Mouse (Mus musculus): Measurements from ENCODE around the gene Cmtm7. TPM values are rescaled to one million over a fixed set of nuclear protein-coding genes. Genes with fewer than 3 reads are reported as not detected.

Cmtm7 gene
- polyA plus RNA-seq, 1 experiment from 2014 or later: 64.6 TPM

DNA sequence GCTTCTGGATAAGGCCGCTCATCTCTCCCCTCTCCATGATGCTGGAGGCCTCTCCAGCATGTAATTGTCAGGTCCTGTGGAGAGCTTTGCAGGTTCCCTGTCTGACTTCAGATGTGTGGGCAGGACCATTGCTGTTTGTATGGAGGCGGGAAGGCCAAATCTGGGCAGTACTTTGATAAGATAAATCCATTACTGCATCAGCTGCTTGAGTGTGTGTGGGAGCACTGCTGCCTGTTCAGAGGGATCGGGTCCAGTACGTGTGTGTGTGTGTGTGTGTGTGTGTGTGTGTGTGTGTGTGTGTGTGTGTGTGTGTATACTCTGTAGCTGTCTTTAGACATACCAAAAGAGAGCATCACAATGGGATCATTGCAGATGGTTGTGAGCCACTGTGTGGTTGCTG, 36.5 kb downstream of the Cmtm7 start:
- Histone ChIP-seq H3K4me3 (ENCODE audit: low read depth, low read length) (no peak overlapping the region), H3K9ac (replicated peaks; ENCODE audit: low read length) (no peak overlapping the region), H3K9me3 (replicated peaks; ENCODE audit: control insufficient read depth, low read length) (no peaks in the 10 kb centered on the region), H3K27ac (replicated peaks; ENCODE audit: low read depth, low read length) (no peak overlapping the region), H3K36me3 (replicated peaks; ENCODE audit: control insufficient read depth, insufficient read depth, low read depth, low read length) (peaks cover 3% of the 10 kb centered on the region), H3K4me2 (ENCODE audit: low read depth, low read length) (no peak overlapping the region), H3K4me1 (ENCODE audit: control insufficient read depth, insufficient read depth, low read length) (no peaks in the 10 kb centered on the region), H3K27me3 (ENCODE audit: control insufficient read depth, insufficient read depth, low read length) (no peaks in the 10 kb centered on the region)
- 80% methylated on average over 4 of the region's 4 CpGs for WGBS
- ATAC-seq (replicated peaks; ENCODE audit: insufficient number of reproducible peaks, low FRiP score, low TSS enrichment, low read depth) (no peak), DNase-seq (ENCODE audit: low spot score) (no peak)

DNA sequence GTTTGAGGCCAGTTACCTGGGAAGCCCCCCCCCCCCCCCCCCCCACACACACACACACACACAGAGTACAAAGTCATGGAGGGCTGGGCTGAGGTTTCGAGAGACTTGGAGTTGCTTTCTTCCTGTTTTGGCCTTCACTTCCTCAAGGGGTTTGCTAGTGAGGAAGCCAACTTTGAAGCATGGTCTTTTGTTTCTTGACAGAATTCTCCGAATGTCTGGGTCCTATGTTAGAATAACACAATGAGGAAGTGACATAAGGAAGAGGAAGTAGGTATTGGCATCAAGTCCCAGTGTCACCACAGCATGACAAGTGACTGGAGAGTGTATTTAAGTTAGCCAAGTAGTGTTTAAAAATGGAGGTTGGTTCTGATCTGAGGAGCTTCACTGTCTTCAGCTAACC, 38.9 kb downstream of the Cmtm7 start:
- ATAC-seq (replicated peaks; ENCODE audit: insufficient number of reproducible peaks, low FRiP score, low TSS enrichment, low read depth) (no peak), DNase-seq (ENCODE audit: low spot score) (no peak)

DNA sequence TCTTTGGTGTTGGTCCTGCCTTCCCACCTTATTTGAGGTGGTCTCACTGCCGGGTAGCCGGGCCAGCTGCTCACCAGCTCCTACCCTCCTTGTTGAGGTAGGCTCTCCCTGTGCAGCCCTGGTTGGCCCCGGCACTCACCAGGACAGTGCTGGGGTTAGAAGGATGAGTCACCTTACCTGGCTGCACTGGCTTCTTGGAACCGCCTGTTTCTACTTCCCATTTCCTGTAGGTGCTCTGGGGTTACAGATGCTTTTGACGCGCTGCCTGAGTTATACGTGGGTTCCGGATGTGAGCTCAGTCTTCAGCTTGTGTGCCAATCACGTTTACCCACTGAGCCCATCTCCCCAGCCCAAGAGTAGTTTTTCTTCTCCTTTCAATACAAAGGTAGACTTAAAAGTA, 41.3 kb downstream of the Cmtm7 start:
- ATAC-seq (replicated peaks; ENCODE audit: insufficient number of reproducible peaks, low FRiP score, low TSS enrichment, low read depth) (no peak), DNase-seq (ENCODE audit: low spot score) (no peak)
- Histone ChIP-seq H3K9ac (replicated peaks; ENCODE audit: low read length) (no peak overlapping the region), H3K36me3 (replicated peaks; ENCODE audit: control insufficient read depth, insufficient read depth, low read depth, low read length) (no peaks in the 10 kb centered on the region; the same call in 1 of the 2 replicates), H3K4me2 (ENCODE audit: low read depth, low read length) (no peak overlapping the region), H3K4me3 (ENCODE audit: low read depth, low read length) (no peak overlapping the region), H3K9me3 (replicated peaks; ENCODE audit: control insufficient read depth, low read length) (no peaks in the 10 kb centered on the region), H3K27ac (replicated peaks; ENCODE audit: low read depth, low read length) (no peak overlapping the region), H3K4me1 (ENCODE audit: control insufficient read depth, insufficient read depth, low read length) (no peaks in the 10 kb centered on the region), H3K27me3 (ENCODE audit: control insufficient read depth, insufficient read depth, low read length) (no peaks in the 10 kb centered on the region)
- WGBS: 88% methylated on average over 9 of the region's 9 CpGs

More for the DNA sequence above, 38.9 kb downstream of the Cmtm7 start:
- Histone ChIP-seq H3K27ac (replicated peaks; ENCODE audit: low read depth, low read length) (no peak overlapping the region), H3K36me3 (replicated peaks; ENCODE audit: control insufficient read depth, insufficient read depth, low read depth, low read length) (peaks cover 3% of the 10 kb centered on the region), H3K9me3 (replicated peaks; ENCODE audit: control insufficient read depth, low read length) (no peaks in the 10 kb centered on the region), H3K4me2 (ENCODE audit: low read depth, low read length) (no peak overlapping the region), H3K9ac (replicated peaks; ENCODE audit: low read length) (no peak overlapping the region), H3K4me1 (ENCODE audit: control insufficient read depth, insufficient read depth, low read length) (no peaks in the 10 kb centered on the region), H3K4me3 (ENCODE audit: low read depth, low read length) (no peak overlapping the region), H3K27me3 (ENCODE audit: control insufficient read depth, insufficient read depth, low read length) (no peaks in the 10 kb centered on the region)
- 78% methylated on average over 2 of the region's 2 CpGs for WGBS

DNA sequence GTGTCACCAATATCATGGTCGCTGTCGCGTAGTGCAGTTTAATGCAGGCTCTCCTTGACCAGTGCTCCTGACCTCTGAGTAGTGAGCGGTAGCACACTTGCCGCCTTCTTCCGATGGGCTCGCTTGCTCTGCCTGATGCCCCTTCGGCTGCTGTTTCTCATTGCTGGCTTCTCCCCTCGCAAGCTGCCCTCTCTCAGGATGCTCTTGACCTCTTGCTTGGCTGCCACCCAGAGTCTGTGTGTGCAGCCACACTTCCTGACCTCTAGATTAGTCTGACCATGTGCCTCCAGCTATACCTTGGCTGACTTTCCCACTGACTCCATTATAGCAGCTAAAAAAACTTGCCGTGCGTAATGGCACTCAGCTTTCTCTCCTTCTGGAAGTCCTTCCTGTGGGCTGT, 45.2 kb downstream of the Cmtm7 start:
- Histone ChIP-seq H3K9me3 (replicated peaks; ENCODE audit: control insufficient read depth, low read length) (no peaks in the 10 kb centered on the region), H3K4me3 (ENCODE audit: low read depth, low read length) (no peak overlapping the region), H3K27me3 (ENCODE audit: control insufficient read depth, insufficient read depth, low read length) (no peaks in the 10 kb centered on the region), H3K27ac (replicated peaks; ENCODE audit: low read depth, low read length) (no peak overlapping the region), H3K36me3 (replicated peaks; ENCODE audit: control insufficient read depth, insufficient read depth, low read depth, low read length) (no peaks in the 10 kb centered on the region), H3K9ac (replicated peaks; ENCODE audit: low read length) (no peak overlapping the region), H3K4me1 (ENCODE audit: control insufficient read depth, insufficient read depth, low read length) (no peaks in the 10 kb centered on the region), H3K4me2 (ENCODE audit: low read depth, low read length) (no peak overlapping the region)
- WGBS: 33% methylated on average over 11 of the region's 11 CpGs
- ATAC-seq (replicated peaks; ENCODE audit: insufficient number of reproducible peaks, low FRiP score, low TSS enrichment, low read depth) (peak; percentile 3; the same call in 1 of the 2 replicates), DNase-seq (ENCODE audit: low spot score) (no peak)

DNA sequence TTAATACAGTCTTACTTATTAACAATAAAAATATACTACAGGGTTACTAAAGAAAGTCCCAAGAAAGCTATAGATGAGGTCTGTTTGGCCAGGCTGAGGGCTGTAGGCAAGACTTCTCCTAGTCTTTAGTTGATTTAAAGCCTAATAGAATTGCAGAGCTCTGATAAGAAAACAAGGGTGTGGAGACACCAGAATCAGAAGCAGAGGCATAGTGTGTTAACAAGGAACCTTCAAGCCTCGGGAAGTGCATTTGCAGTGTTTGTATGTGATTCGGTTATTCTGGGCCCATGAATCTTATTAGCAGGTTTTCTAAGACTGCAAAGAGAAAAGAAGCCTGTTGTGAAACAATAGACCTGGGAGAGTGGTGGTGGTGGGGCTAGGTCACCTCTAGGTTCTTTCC, 48.4 kb downstream of the Cmtm7 start:
- Histone ChIP-seq H3K27me3 (ENCODE audit: control insufficient read depth, insufficient read depth, low read length) (no peaks in the 10 kb centered on the region), H3K36me3 (replicated peaks; ENCODE audit: control insufficient read depth, insufficient read depth, low read depth, low read length) (no peaks in the 10 kb centered on the region), H3K9ac (replicated peaks; ENCODE audit: low read length) (no peak overlapping the region), H3K9me3 (replicated peaks; ENCODE audit: control insufficient read depth, low read length) (no peaks in the 10 kb centered on the region), H3K4me1 (ENCODE audit: control insufficient read depth, insufficient read depth, low read length) (no peaks in the 10 kb centered on the region), H3K27ac (replicated peaks; ENCODE audit: low read depth, low read length) (no peak overlapping the region), H3K4me3 (ENCODE audit: low read depth, low read length) (no peak overlapping the region), H3K4me2 (ENCODE audit: low read depth, low read length) (no peak overlapping the region)
- 78% methylated on average over 2 of the region's 2 CpGs for WGBS
- DNase-seq (ENCODE audit: low spot score): no peak
- no peak for ATAC-seq (replicated peaks; ENCODE audit: insufficient number of reproducible peaks, low FRiP score, low TSS enrichment, low read depth)

DNA sequence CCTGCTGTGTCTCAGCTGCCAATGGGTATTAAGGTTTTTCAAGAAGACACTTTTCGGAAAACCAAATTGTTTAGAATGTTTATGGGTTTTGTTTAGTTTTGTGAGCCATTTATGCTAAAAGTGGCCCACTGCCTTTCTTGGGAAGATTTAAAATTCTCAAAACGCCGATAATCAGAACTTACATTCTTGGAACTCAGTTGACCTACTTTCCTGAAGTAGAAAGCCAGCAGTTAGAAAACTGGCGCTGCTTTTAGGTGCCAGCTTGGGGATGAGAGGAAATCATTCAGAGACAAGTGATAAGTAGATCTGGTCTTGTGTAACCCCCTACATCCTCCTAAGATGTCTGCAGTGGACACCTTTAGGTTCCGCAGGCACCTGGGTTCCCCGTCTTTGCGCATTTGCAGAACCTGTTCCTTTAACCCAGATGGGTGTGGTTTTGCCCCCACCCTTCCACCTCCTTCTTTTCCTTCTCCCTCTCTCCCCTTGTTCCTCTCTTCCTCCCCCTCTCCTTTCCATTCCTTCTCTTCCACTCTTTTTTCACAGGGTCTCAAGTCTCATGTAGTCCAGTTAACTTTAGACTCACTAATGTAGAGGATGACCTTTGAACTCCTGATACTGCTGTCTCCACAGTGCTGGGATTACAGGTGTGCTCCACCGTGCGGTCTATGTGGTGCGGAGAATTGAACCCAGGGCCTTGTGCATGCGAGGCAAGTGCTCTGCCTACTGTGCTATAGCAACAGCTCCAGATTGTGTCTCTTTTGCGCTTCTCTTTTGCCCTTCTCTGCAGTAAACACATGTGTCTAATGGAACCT, 49.6 kb downstream of the Cmtm7 start:
- 0 out of 2 replicates have a peak overlapping the region, but pooled peaks have one; percentile 18 for H3K9ac ChIP-seq (replicated peaks; ENCODE audit: low read length)
- no peaks in the 10 kb centered on the region for H3K36me3 ChIP-seq (replicated peaks; ENCODE audit: control insufficient read depth, insufficient read depth, low read depth, low read length)
- WGBS: 76% methylated on average over 12 of the region's 12 CpGs
- no peak for DNase-seq (ENCODE audit: low spot score)
- H3K4me1 ChIP-seq (ENCODE audit: control insufficient read depth, insufficient read depth, low read length): no peaks in the 10 kb centered on the region
- ATAC-seq (replicated peaks; ENCODE audit: insufficient number of reproducible peaks, low FRiP score, low TSS enrichment, low read depth): no peak
- H3K4me3 ChIP-seq (ENCODE audit: low read depth, low read length): peak overlapping the region; percentile 76
- no peaks in the 10 kb centered on the region for H3K27me3 ChIP-seq (ENCODE audit: control insufficient read depth, insufficient read depth, low read length)
- no peak overlapping the region for H3K27ac ChIP-seq (replicated peaks; ENCODE audit: low read depth, low read length)
- H3K4me2 ChIP-seq (ENCODE audit: low read depth, low read length): peak overlapping the region; percentile 55
- no peaks in the 10 kb centered on the region for H3K9me3 ChIP-seq (replicated peaks; ENCODE audit: control insufficient read depth, low read length)

DNA sequence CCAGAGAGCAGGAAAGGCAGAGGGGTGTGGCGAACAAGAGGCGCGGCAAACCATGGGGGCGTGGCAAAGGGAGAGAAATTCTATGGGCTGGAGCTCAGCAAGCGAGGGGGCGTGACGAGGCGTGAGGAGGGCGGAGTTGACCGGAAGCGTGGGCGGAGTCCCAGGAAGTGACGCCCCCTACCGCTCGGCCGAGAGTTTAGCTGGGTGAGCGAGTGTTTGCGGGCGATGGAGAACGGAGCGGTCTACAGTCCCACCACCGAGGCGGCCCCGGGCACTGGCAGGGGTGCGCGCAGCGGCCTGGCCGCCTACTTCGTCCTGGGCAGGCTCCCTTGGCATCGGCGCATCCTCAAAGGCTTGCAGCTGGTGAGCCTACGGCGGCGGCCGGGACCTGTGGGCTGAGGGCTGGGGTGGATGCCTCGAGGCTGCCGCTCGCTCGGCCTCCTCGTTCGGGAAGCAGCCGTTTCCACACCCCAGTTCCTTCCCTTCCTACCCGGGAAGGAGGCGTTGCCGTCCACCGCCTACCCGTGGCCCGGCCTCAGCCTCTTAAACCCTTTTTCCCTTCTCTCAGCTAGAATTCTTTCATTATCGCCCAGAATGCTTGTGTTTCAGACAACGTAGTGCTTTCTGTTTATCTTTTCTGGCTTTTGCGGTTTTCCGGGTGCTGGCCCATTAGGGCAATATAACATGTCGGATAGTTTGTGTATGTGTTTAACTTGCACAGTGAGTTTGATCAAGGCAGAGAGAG, 50.5 kb downstream of the Cmtm7 start, which contains the start of gene Cmtm6:
Gene Cmtm6, plus strand, starts transcription at position 106 of the 745 bp plus-strand sequence.
- H3K9ac ChIP-seq (replicated peaks; ENCODE audit: low read length): peak within 1 kb of the TSS; percentile 82
- WGBS: under 1% methylated on average over 51 of the region's 53 CpGs
- ATAC-seq (replicated peaks; ENCODE audit: insufficient number of reproducible peaks, low FRiP score, low TSS enrichment, low read depth): peak; percentile 91
- peak within 1 kb of the TSS; percentile 53 for H3K27ac ChIP-seq (replicated peaks; ENCODE audit: low read depth, low read length)
- H3K27me3 ChIP-seq (ENCODE audit: control insufficient read depth, insufficient read depth, low read length): no peaks in the 10 kb centered on the region
- H3K4me1 ChIP-seq (ENCODE audit: control insufficient read depth, insufficient read depth, low read length): no peaks in the 10 kb centered on the region
- H3K9me3 ChIP-seq (replicated peaks; ENCODE audit: control insufficient read depth, low read length): no peaks in the 10 kb centered on the region
- DNase-seq (ENCODE audit: low spot score): peak; percentile 98
- H3K4me2 ChIP-seq (ENCODE audit: low read depth, low read length): peak within 1 kb of the TSS; percentile 55
- H3K4me3 ChIP-seq (ENCODE audit: low read depth, low read length): peak within 1 kb of the TSS; percentile 76
- H3K36me3 ChIP-seq (replicated peaks; ENCODE audit: control insufficient read depth, insufficient read depth, low read depth, low read length): no peaks in the 10 kb centered on the region

Data from embryonic facial prominence, embryonic 11.5 days (tissue).